Mouse (Mus musculus) MEL (cell line): ENCODE measurements around the gene Inpp5a.

Experiments used
- EP300 ChIP-seq, 2 experiments: IDR thresholded peaks; 2 replicates each; pipeline ENCODE4 v1.6.1; 2011; ENCODE audit warnings: improper control_type of control experiment in 2 of 2, low read length in 2 of 2, low read depth in 1 of 2, mild to moderate bottlenecking in 1 of 2
- ETS1 ChIP-seq: IDR thresholded peaks from 2 replicates; pipeline ENCODE4 v1.6.1; 2012; ENCODE audit warnings: low read depth, mild to moderate bottlenecking, inconsistent platforms, low read length, improper control_type of control experiment, moderate library complexity
- GABPA ChIP-seq: IDR thresholded peaks from 2 replicates; pipeline ENCODE4 v1.6.1; 2012; ENCODE audit warnings: low read depth, mild to moderate bottlenecking, inconsistent platforms, low read length, improper control_type of control experiment, moderate library complexity
- GATA1 ChIP-seq: IDR thresholded peaks from 2 replicates; pipeline ENCODE4 v1.6.1; 2011; ENCODE audit warnings: low read depth, low read length, improper control_type of control experiment
- POLR2A ChIP-seq, 2 experiments: IDR thresholded peaks; 2 replicates each; pipeline ENCODE4 v1.6.1; 2011 to 2012; ENCODE audit warnings: low read length in 2 of 2, mild to moderate bottlenecking in 2 of 2, control low read depth in 1 of 2, improper control_type of control experiment in 1 of 2, low read depth in 1 of 2, moderate library complexity in 1 of 2; ENCODE audit not compliant: control insufficient read depth in 1 of 2, insufficient read depth in 1 of 2, poor library complexity in 1 of 2
- POLR2AphosphoS2 ChIP-seq: IDR thresholded peaks from 2 replicates; pipeline ENCODE4 v1.6.1; 2011; ENCODE audit warnings: low read length, improper control_type of control experiment
- TAL1 ChIP-seq: IDR thresholded peaks from 2 replicates; pipeline ENCODE4 v1.6.1; 2012; ENCODE audit warnings: mild to moderate bottlenecking, inconsistent platforms, low read length, moderate library complexity, mixed read lengths
- ZKSCAN1 ChIP-seq: IDR thresholded peaks from 2 replicates; pipeline ENCODE4 v1.6.1; 2012; ENCODE audit warnings: low read depth, mild to moderate bottlenecking, inconsistent platforms, low read length, improper control_type of control experiment, moderate library complexity

GRCm38 (mm10) chr7:139498038-139498625, 109.2 kb downstream of the Inpp5a start:
- TF ChIP-seq ZKSCAN1 = no peak
- no peak for TF ChIP-seq TAL1
- TF ChIP-seq EP300 (IDR thresholded peaks at IDR 0.05; ENCODE audit: low read depth in 1 of 2, low read length in 2 of 2) = no peak
- TF ChIP-seq POLR2AphosphoS2 = no peak
- TF ChIP-seq GATA1 = no peak
- no peak for TF ChIP-seq POLR2A (IDR thresholded peaks at IDR 0.05; ENCODE audit: control insufficient read depth in 1 of 2, insufficient read depth in 1 of 2, low read depth in 1 of 2, low read length in 2 of 2, poor library complexity in 1 of 2)
- no peak for TF ChIP-seq ETS1
- TF ChIP-seq GABPA = no peak
